Comparison of ENCODE assay signal across 8 mouse cellular contexts in the genomic region with DNA sequence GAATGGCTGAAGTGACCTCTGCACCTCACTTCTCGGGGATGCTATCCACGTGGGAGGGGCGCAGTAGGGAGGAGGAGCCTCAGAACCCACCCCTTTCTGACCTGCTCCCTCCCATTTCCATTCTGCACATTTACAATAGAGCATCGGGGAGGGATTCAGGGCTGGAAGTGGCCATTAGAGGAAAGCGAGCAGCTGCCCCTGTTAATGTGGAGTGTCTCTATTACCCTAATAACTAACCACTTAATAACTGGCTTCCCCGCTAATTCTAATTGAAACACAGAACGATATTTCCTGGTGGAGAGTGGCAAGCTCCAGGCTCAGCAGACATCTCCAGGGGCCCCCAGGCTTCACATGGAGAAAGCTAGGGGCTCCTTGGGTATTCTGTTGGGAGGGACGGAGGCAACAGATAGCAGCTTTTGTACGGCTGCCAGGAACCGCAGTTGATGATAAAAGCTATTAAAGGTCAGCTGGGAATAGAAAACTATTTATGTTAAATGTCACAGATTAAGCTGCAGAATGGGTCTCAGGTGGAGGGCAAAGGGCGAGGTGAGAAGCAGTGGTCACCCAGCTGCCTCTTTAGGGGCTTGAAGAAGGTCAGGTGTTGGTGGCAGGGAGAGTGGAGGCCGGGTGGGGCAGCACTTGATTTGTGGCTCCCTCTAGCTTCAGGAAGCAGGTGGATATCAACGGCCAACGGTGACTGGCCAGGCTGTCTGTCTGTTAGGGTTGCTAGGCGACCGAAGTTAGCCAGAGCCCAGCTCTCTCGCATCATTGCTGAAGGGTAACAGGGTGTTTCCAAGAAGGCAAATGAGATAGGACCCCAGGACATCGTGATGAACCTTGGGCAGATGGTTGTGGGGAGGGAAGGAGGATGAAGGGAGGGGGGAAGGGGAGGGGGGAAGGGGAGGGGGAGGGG.
DNase-seq lines count a peak whose midpoint lies in the region; ATAC-seq lines count a peak whose summit lies in the region.

No protein-coding gene starts in this region.

- H3K4me3 ChIP-seq in heart, embryonic 12.5 days: no peak overlapping the region
- no peak overlapping the region for H3K4me3 ChIP-seq in midbrain, embryonic 11.5 days (ENCODE audit: low read depth, low read length)
- no peak overlapping the region for H3K4me3 ChIP-seq in stomach, embryonic 14.5 days (ENCODE audit: low read depth, low read length)

- 36% methylated on average over 18 of the region's 18 CpGs for WGBS in heart, embryonic 12.5 days
- 52% methylated on average over 17 of the region's 18 CpGs for WGBS in midbrain, embryonic 11.5 days
- 33% methylated on average over 17 of the region's 18 CpGs for WGBS in stomach, embryonic 14.5 days

- no peak overlapping the region for H3K9ac ChIP-seq in heart, embryonic 12.5 days
- H3K9ac ChIP-seq in midbrain, embryonic 11.5 days (ENCODE audit: low read length): no peak overlapping the region
- H3K9ac ChIP-seq in stomach, embryonic 14.5 days (replicated peaks; ENCODE audit: low read depth, low read length): no peak overlapping the region

- DNase-seq in kidney, adult 11 months: peak; percentile 11
- no peak for DNase-seq in kidney, adult 18-20 months
- DNase-seq in adrenal gland, postnatal 36 days: peak; percentile 69 to 76
- peak; percentile 69 for DNase-seq in kidney, postnatal 10 days
- peak; percentile 92 for DNase-seq in midbrain, embryonic 11.5 days (ENCODE audit: low spot score, missing footprints)
- no peak for DNase-seq in layer of hippocampus, adult 11-12 months (ENCODE audit: low spot score)

- no peaks in the 10 kb centered on the region for H3K27me3 ChIP-seq in heart, embryonic 12.5 days (replicated peaks)
- H3K27me3 ChIP-seq in midbrain, embryonic 11.5 days (ENCODE audit: control insufficient read depth, insufficient read depth, low read length): no peaks in the 10 kb centered on the region
- H3K27me3 ChIP-seq in stomach, embryonic 14.5 days (ENCODE audit: control insufficient read depth, insufficient read depth, low read length): no peaks in the 10 kb centered on the region

- H3K4me1 ChIP-seq in heart, embryonic 12.5 days (replicated peaks): peaks cover 26% of the 10 kb centered on the region
- H3K4me1 ChIP-seq in midbrain, embryonic 11.5 days (ENCODE audit: control insufficient read depth, insufficient read depth, low read length): no peaks in the 10 kb centered on the region
- no peaks in the 10 kb centered on the region for H3K4me1 ChIP-seq in stomach, embryonic 14.5 days (ENCODE audit: control insufficient read depth, insufficient read depth, low read length)

- no peaks in the 10 kb centered on the region for H3K36me3 ChIP-seq in heart, embryonic 12.5 days
- no peaks in the 10 kb centered on the region for H3K36me3 ChIP-seq in midbrain, embryonic 11.5 days (ENCODE audit: control insufficient read depth, insufficient read depth, low read length)
- H3K36me3 ChIP-seq in stomach, embryonic 14.5 days (ENCODE audit: control insufficient read depth, insufficient read depth, low read length): no peaks in the 10 kb centered on the region

- H3K27ac ChIP-seq in heart, embryonic 12.5 days (ENCODE audit: poor library complexity, severe bottlenecking): peak overlapping the region; percentile 3; the same call in 1 of the 2 replicates
- H3K27ac ChIP-seq in midbrain, embryonic 11.5 days (ENCODE audit: low read depth, low read length): no peak overlapping the region
- no peak overlapping the region for H3K27ac ChIP-seq in stomach, embryonic 14.5 days (ENCODE audit: low read length)

- peak; percentile 53 for ATAC-seq in heart, embryonic 12.5 days (ENCODE audit: insufficient number of reproducible peaks, low FRiP score)
- peak; percentile 70 for ATAC-seq in midbrain, embryonic 11.5 days (ENCODE audit: low FRiP score)
- 0 out of 2 replicates have a peak, but pooled peaks have one; percentile 38 for ATAC-seq in stomach, embryonic 14.5 days (ENCODE audit: insufficient number of reproducible peaks, insufficient read depth, low FRiP score, low read depth)

- H3K9me3 ChIP-seq in heart, embryonic 12.5 days (replicated peaks): 0 out of 2 replicates have a peak, but pooled peaks cover 4% of the 10 kb centered on the region
- no peaks in the 10 kb centered on the region for H3K9me3 ChIP-seq in midbrain, embryonic 11.5 days (ENCODE audit: control insufficient read depth, low read length)
- no peaks in the 10 kb centered on the region for H3K9me3 ChIP-seq in stomach, embryonic 14.5 days (ENCODE audit: control insufficient read depth, low read depth, low read length)

- peak overlapping the region; percentile 29; the same call in 1 of the 2 replicates for H3K4me2 ChIP-seq in heart, embryonic 12.5 days
- no peak overlapping the region for H3K4me2 ChIP-seq in midbrain, embryonic 11.5 days
- no peak overlapping the region for H3K4me2 ChIP-seq in stomach, embryonic 14.5 days (replicated peaks; ENCODE audit: low read depth, low read length)

Comparison
In these comparisons a context has a peak if more than half of its experiments do, and no peak if none do; other contexts are left out.
1. DNase-seq: peak in kidney, adult 11 months (single experiment), adrenal gland, postnatal 36 days (2 of 2), kidney, postnatal 10 days (single experiment) and midbrain, embryonic 11.5 days (single experiment); none in kidney, adult 18-20 months (single experiment) and layer of hippocampus, adult 11-12 months (single experiment).
2. Peak in every context shown above with its lines, with median percentiles within 50 percentile points of each other: ATAC-seq.